Mouse (Mus musculus) midbrain, postnatal 0 days (tissue): ENCODE measurements at regions not wholly inside any gene's neighbourhood (a gene's known extent, or its start where the extent isn't known, plus 50 kb on each side); places are given as distances from the start of the nearest gene placed in this dataset.
A peak's percentile ranks its signal among the peaks of the same experiment; 100 is the strongest.
"Not testable (repeated sequence)": the region's sequence is repeated elsewhere in the genome, so short reads cannot be mapped to it uniquely, and the experiment has no call there.

Source experiments
- ATAC-seq: fragments of 200-750 bp; cut with Nextera tagmentation; 2 replicates; pipeline ENCODE4 v1.8.0; 2017; ENCODE audit warnings: moderate number of reproducible peaks, mild to moderate bottlenecking, moderate TSS enrichment, moderate library complexity; ENCODE audit not compliant: low FRiP score
- DNase-seq: peaks from one replicate; pipeline ENCODE4 v3.0.0-alpha.2; 2015; ENCODE audit warnings: low spot score
- H3K27ac ChIP-seq: fragments of 300-500 bp; sonication (generic); 2 replicates; pipeline ENCODE4 v1.5.1; 2014; ENCODE audit warnings: low read depth, mild to moderate bottlenecking, low read length, mixed read lengths
- H3K27me3 ChIP-seq: fragments of 300-500 bp; sonication (generic); 2 replicates; pipeline ENCODE4 v1.6.1; 2014; ENCODE audit warnings: low read length, control low read depth, mixed read lengths; ENCODE audit not compliant: insufficient read depth
- H3K36me3 ChIP-seq: fragments of 300-500 bp; sonication (generic); 2 replicates; pipeline ENCODE4 v1.6.1; 2014; ENCODE audit warnings: low read length, control low read depth, mixed read lengths; ENCODE audit not compliant: insufficient read depth
- H3K4me1 ChIP-seq: fragments of 300-500 bp; sonication (generic); 2 replicates; pipeline ENCODE4 v1.6.1; 2014; ENCODE audit warnings: mild to moderate bottlenecking, control low read depth, antibody characterized with exemption, low read length, mixed read lengths; ENCODE audit not compliant: insufficient read depth
- H3K4me2 ChIP-seq: fragments of 300-500 bp; sonication (generic); 2 replicates; pipeline ENCODE4 v1.6.1; 2014; ENCODE audit warnings: low read depth, mild to moderate bottlenecking, low read length, mixed read lengths; ENCODE audit not compliant: poor library complexity, severe bottlenecking
- H3K4me3 ChIP-seq: fragments of 300-500 bp; sonication (generic); 2 replicates; pipeline ENCODE4 v1.5.1; 2014; ENCODE audit warnings: low read depth, mild to moderate bottlenecking, low read length, moderate library complexity
- H3K9ac ChIP-seq: fragments of 300-500 bp; sonication (generic); replicated peaks from 2 replicates; pipeline ENCODE4 v1.6.1; 2014; ENCODE audit warnings: mild to moderate bottlenecking, low read length, moderate library complexity, mixed read lengths; ENCODE audit not compliant: poor library complexity, severe bottlenecking
- H3K9me3 ChIP-seq: fragments of 300-500 bp; sonication (generic); 2 replicates; pipeline ENCODE4 v1.6.1; 2016; ENCODE audit warnings: low read length, control low read depth
- CTCF ChIP-seq: IDR thresholded peaks from 2 replicates; pipeline ENCODE4 v1.5.1; 2016; ENCODE audit warnings: antibody characterized with exemption, mild to moderate bottlenecking
- WGBS: fragments of 180-500 bp; shearing (Covaris S2); extraction: QIAGEN DNeasy Blood & Tissue Kit; methylation state at CpG from one replicate; pipeline ENCODE4 v1.1.7; 2014; 5-methylcytosine and 5-hydroxymethylcytosine counted together

GRCm38 (mm10) chr14:58282264-58282663 is 211.9 kb downstream of the Fgf9 start:
- Histone ChIP-seq H3K4me1 (no peaks in the 10 kb centered on the region), H3K9me3 (no peaks in the 10 kb centered on the region), H3K27ac (no peak overlapping the region), H3K9ac (no peak overlapping the region), H3K4me3 (no peak overlapping the region), H3K36me3 (no peaks in the 10 kb centered on the region), H3K27me3 (no peaks in the 10 kb centered on the region), H3K4me2 (no peak overlapping the region)
- TF ChIP-seq CTCF: no peak
- DNase-seq (no peak), ATAC-seq (no peak)
- WGBS: 80% methylated on average over 3 of the region's 3 CpGs

- 87% methylated on average over 2 of the region's 2 CpGs for WGBS
- not testable (repeated sequence) for H3K27ac ChIP-seq, DNase-seq, H3K9me3 ChIP-seq, ATAC-seq, H3K4me3 ChIP-seq, H3K36me3 ChIP-seq, H3K9ac ChIP-seq, H3K27me3 ChIP-seq, H3K4me2 ChIP-seq, H3K4me1 ChIP-seq
These were observed 204.1 kb downstream of the Fgf9 start for GRCm38 (mm10) chr14:58274440-58274839.

GRCm38 (mm10) chr14:58273693-58274419 is 203.5 kb downstream of the Fgf9 start:
- H3K4me3 ChIP-seq: no peak overlapping the region
- H3K9me3 ChIP-seq: no peaks in the 10 kb centered on the region
- H3K36me3 ChIP-seq: no peaks in the 10 kb centered on the region
- H3K27me3 ChIP-seq: no peaks in the 10 kb centered on the region
- ATAC-seq (no peak), DNase-seq (no peak)
- no peak overlapping the region for H3K9ac ChIP-seq
- WGBS: 86% methylated on average over 10 of the region's 10 CpGs
- H3K4me1 ChIP-seq: no peaks in the 10 kb centered on the region
- no peak for TF ChIP-seq CTCF
- H3K4me2 ChIP-seq: no peak overlapping the region
- H3K27ac ChIP-seq: no peak overlapping the region

GRCm38 (mm10) chr14:58265373-58265772 is 195.0 kb downstream of the Fgf9 start:
- DNase-seq: no peak
- 35% methylated on average over 7 of the region's 7 CpGs for WGBS
- no peak for ATAC-seq
- Histone ChIP-seq H3K4me3 (no peak overlapping the region), H3K4me2 (no peak overlapping the region), H3K27me3 (no peaks in the 10 kb centered on the region), H3K9ac (no peak overlapping the region), H3K27ac (no peak overlapping the region), H3K36me3 (no peaks in the 10 kb centered on the region), H3K4me1 (no peaks in the 10 kb centered on the region), H3K9me3 (no peaks in the 10 kb centered on the region)
- TF ChIP-seq CTCF: no peak

- no peak overlapping the region for H3K9ac ChIP-seq
- no peaks in the 10 kb centered on the region for H3K27me3 ChIP-seq
- DNase-seq: no peak
- no peak overlapping the region for H3K4me2 ChIP-seq
- no peaks in the 10 kb centered on the region for H3K4me1 ChIP-seq
- H3K36me3 ChIP-seq: no peaks in the 10 kb centered on the region
- no peak overlapping the region for H3K4me3 ChIP-seq
- H3K9me3 ChIP-seq: no peaks in the 10 kb centered on the region
- TF ChIP-seq CTCF: no peak
- no peak for ATAC-seq
- no peak overlapping the region for H3K27ac ChIP-seq
- WGBS: 72% methylated on average over 7 of the region's 7 CpGs
These were observed 194.1 kb downstream of the Fgf9 start for GRCm38 (mm10) chr14:58264401-58264800.

GRCm38 (mm10) chr14:58253369-58253968 is 183.1 kb downstream of the Fgf9 start:
- Histone ChIP-seq H3K4me1 (no peaks in the 10 kb centered on the region), H3K27me3 (no peaks in the 10 kb centered on the region), H3K4me2 (no peak overlapping the region), H3K36me3 (no peaks in the 10 kb centered on the region), H3K27ac (no peak overlapping the region), H3K9ac (no peak overlapping the region), H3K9me3 (no peaks in the 10 kb centered on the region), H3K4me3 (no peak overlapping the region)
- TF ChIP-seq CTCF: no peak
- ATAC-seq: no peak
- DNase-seq: peak; percentile 60
- WGBS: 70% methylated on average over 3 of the region's 3 CpGs
